Mouse (Mus musculus) fibroblast of lung, adult 2 months (primary cell): ENCODE data around the gene Kctd21.

Experiments used
- DNase-seq: peaks from one replicate; pipeline ENCODE4 v3.0.0-alpha.2; 2011; ENCODE audit warnings: low read depth

The Kctd21 gene

GRCm38 (mm10) chr7:97348836-97349235, 16.7 kb downstream of the Kctd21 start:
- no peak for DNase-seq

GRCm38 (mm10) chr7:97349438-97349837, 17.3 kb downstream of the Kctd21 start:
- no peak for DNase-seq

- no peak for DNase-seq
Measured at GRCm38 (mm10) chr7:97350891-97351290, 18.8 kb downstream of the Kctd21 start.

GRCm38 (mm10) chr7:97351792-97352513, 19.8 kb downstream of the Kctd21 start:
- no peak for DNase-seq

- no peak for DNase-seq
Measured at GRCm38 (mm10) chr7:97353356-97353755, 21.2 kb downstream of the Kctd21 start.

DNA sequence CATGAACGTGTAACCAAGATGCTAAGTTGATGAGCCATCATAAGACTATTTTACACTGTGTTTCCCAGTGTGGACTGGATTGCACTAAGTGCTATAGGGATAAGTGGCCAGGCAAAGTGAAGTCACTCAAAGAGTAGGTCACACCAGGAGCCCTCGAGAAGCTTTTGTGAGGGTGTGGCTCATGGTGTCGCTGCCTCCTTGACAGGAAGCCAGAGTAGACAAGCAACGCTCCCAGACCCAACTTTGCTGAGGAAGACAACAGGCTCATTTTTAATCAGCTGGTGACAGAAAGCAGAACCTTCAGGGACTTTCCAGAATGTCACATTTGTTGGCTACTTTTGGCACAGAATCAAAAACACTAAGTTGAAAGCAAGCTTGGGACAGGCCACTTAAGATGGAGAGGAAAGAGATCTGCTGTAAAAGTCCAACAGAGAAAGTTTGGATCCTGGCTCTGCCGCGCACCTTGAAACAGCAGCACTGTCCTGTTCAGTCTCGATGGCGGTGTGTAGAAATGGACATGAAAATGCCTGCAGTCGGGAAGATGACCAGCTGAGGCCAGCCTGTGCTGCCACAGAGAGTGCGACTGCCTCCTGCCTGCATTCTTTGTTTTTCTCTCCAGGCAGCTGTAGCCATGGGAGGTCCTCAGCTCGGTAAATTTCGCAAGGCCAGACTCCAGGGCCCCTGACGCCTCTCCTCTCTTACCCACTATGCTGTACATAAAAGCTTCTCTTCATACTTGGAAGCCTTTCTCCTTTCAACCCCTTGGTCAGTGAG, 23.1 kb downstream of the Kctd21 start:
- DNase-seq: no peak

DNA sequence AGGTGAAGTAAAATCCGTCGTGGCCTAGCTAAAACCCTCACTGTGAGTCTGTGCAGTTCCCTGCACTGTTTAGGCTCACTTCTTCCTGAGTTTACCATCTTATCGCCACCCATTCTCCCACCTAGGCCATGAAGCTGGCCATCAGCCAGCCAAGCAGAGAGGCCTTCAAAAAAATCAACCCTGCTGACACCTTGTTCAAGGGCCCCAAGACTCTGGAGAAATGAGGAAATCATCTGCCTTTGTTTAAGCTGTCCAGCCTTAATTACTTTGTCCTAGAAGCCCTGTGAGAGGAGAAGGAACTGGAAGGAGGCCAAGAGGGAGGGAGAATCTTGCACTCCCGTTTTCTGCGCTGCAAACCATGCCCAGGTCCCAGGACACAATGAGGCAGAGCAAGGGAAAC, 24.1 kb downstream of the Kctd21 start:
- no peak for DNase-seq

DNA sequence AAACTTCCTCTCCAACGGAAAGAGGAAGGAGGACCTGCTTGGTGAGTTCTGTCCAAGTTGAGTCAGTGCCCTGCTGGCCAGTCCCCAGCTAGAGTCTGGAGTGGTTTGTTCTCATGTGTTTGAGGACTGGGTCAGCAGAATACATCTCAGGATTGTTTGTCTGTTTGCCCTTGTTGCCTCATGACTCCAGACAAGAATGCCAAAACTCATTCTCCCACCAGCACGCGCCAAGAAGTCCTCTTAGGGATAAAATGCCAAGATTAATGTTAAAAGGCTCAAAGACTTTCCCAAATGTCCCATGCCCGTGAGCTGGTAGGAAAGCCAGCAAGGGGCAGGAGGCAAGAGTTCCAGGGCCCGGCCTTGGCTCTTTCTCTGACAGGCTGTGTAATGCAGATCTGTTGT, 24.7 kb downstream of the Kctd21 start:
- DNase-seq: peak; percentile 98

DNA sequence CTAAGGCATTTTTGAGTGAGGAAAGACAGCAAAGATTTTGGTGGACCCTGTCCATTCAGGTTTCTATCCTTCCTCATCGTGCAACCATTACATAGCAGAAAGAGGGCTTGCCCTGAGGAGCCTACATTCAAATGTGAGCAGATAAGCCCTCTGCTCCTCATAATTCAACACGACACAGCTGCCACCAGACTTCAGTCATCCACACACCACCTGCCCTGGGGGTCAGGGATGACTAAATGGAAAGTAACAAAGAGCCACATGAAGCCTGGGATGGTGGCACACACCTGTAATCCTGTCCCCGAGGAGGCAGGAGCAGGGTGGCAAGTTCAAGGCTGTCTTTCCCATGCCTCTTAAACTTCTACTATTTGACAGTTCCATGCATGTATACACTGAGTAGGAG, 25.7 kb downstream of the Kctd21 start:
- DNase-seq: no peak

GRCm38 (mm10) chr7:97358347-97358746, 26.2 kb downstream of the Kctd21 start:
- DNase-seq: no peak

DNA sequence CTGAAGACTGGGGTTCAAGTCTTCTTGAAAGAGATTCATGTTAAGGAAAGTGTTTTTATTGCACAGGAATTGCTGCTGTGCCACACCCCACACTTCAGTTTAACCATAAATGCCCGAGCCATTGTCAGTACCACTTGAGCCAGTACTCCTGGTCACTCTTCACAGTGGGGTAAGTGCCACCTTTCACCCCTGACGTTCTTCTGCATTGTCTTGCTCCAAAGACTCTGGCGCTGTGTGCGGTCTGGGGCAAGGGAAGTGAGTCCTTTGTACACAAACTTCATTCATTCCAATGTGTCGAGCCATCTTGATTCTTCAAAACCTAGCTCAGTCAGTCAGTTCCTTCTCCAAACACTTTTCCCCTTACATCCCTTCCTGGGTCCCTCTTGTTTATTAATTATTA, 28.0 kb downstream of the Kctd21 start:
- DNase-seq: no peak

DNA sequence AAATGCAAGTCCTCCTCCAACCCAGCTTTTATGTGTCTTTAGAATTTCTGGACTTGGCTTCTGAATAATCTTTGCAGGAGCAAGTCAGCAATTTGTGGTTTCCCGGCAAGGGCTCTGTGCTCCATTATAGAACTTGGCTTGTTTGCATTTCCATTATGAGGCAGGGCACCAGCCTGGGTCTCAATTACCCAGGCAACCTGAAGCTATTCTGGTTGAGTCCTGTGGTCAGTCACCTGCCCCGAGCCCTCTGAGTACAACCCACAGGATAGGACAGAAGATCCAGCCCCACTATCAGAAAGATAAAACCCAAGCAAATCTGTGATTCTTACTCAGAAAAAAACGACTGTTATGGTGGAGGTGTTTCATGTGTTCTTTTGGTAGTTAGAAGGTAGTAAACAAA, 28.8 kb downstream of the Kctd21 start:
- no peak for DNase-seq

DNA sequence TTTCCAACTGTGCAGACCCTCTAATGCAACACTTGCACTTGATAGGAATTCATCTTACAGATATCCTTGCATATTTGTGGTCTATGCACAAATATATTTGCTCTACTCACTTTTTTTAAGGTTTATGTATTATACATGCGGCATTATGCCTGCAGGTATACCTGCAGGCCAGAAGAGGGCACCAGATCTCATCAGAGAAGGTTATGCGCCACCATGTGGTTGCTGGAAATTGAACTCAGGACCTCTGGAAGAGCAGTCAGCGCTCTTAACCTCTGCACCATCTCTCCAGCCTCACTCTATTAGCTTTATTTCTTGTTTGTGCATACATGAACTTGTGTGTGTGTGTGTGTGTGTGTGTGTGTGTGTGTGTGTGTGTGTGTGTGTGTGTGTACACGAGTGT, 29.3 kb downstream of the Kctd21 start:
- DNase-seq: no peak

DNA sequence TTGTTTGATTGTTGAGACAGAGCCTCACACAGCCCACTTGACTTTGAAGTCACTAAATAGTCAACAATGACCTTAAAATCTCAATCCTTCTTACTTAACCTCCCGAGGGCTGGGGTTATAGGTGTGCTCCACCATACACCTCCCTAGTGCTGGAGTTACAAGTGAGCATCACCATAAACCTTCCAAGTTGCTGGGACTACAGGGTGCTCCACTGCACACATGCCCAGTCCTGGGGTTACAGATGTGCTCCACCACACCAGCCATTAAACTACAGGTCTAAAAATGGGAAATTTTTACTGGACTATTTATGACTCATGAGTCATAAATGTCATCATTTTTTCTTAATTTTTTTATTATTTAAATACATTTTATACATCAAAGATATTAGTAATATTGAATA, 33.8 kb downstream of the Kctd21 start:
- DNase-seq: no peak

DNA sequence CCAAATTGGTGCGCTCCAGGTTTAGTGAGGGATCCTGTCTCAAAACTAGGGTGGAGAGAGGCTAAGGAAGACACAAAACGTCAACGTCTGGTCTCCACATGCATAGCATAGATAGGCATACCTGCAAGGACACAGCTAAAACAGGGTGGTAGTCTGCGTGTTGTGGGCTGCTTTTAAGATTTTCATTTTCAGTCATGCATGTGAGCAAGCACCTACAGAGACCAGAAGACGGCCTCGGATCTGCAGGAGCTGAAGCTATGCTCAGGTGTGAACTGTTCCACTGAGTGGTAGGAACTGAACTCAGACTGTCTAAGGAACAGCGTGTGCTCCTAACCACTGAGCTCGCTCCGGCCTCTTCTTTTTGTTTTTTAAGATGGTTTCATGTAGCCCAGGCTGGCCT, 43.0 kb downstream of the Kctd21 start:
- DNase-seq: no peak

DNA sequence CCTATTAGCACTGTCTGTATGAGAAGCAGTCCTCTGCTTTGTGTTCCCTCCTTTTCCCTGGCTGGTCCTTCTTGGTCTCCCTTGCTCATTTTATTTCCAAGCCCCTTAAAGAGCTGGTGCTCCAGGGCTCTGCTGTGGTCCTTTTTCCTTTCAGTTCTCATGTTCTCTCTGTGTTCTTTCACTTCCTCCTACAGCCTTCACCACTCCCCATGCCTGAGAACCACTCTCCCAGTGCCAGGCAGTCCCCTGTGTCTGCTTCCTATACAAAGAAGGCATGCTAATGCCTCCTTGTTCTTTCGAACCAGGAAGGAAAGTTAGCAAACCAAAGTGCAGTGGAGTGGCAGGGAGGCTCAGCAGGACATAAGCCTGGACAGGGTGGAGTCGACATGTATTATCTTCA, 43.8 kb downstream of the Kctd21 start:
- no peak for DNase-seq

- no peak for DNase-seq
Measured at GRCm38 (mm10) chr7:97379304-97379703, 47.2 kb downstream of the Kctd21 start.

- DNase-seq: no peak
Measured at GRCm38 (mm10) chr7:97380500-97381123, 48.5 kb downstream of the Kctd21 start.

DNA sequence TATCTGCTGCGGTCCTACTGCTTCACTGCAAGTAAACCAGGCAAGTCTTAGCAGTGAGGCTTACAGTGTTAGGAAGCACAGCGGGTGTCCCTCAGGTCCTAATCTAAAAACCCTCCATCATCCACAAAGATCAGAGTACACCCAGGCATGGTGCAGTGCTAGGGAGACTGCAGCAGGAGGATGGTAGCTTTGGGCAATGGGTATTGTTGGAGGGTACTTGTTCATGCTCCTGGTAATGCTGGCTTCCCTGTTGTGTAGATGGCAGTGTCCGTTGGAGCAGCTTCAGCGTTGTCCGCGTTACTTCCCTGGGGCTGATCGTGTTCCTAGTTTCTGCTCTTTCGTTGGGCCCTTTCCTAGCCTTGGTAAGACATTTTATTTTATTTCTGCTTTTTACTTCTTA, 50.5 kb downstream of the Kctd21 start:
- no peak for DNase-seq

DNA sequence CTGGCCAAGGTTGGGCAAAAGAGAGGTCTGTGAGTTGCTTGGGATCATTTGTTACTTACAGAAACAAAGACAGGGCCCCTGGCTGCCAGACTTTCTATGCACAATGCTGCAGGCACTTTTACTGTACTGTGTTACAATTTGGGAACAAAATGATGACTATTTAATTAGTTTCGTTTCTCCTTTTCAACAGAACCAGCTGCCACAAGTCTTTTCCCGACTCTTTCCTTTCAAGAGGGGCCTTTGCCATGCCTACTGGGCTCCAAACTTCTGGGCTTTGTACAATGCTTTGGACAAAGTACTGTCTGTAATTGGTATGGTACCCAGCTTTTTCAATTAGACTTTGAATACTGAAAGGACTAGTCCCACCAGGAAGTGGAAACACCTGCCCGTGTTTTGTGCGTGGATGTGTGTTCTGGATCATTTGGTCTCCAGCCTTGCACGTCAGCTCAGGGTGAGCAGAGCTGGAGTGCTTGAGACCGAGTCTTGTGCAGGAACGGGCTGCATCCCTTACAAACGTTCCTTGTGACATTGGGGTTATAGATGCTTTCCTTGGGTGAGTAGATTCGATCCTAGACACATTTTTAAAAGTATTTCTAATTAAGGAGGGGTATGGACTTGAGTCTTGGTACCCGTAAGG, 51.5 kb downstream of the Kctd21 start:
- DNase-seq: no peak

- DNase-seq: peak; percentile 65
Measured at GRCm38 (mm10) chr7:97386106-97386805, 54.1 kb downstream of the Kctd21 start.

DNA sequence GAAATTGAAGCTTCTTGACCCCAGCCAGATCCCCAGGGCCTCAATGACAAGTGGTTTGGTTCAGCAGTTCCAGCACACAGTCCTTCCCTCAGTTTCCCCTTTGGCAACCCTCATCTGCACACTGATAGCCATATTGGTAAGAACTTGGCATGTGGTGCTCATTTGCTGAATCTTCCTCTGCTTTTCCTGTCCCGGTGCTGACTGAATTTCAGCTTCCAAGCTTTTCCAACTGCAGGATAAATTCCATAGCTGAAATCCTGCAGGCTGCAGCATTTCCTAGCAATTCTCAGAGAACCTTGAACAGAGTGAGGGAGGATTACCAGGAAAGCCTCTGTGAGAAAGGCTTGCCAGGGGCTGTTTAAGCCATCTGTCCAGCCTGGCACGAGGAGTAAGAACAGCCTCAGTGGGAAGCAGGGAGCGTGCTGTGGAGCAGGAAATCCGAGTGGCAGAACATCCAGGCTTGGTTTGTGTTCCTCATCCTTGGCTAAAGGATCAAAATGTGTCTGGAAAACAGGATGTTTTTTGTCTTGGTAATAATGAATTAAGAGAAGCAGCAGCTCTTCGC, 54.8 kb downstream of the Kctd21 start:
- no peak for DNase-seq
